Mouse (Mus musculus) gastrocnemius, adult 2 months (tissue): ENCODE results near the gene Hand1. TPM values are rescaled to one million over a fixed set of nuclear protein-coding genes. Genes with fewer than 3 reads are reported as not detected.

Experiments used
- DNase-seq: peaks from one replicate; pipeline ENCODE4 v3.0.0; 2022
- H3K27ac ChIP-seq: fragments of 200-600 bp; 2 replicates; pipeline ENCODE4 v1.8.1; 2022; ENCODE audit warnings: mild to moderate bottlenecking
- H3K4me3 ChIP-seq: fragments of 200-600 bp; 2 replicates; pipeline ENCODE4 v1.8.1; 2022; ENCODE audit warnings: mild to moderate bottlenecking, moderate library complexity
- CTCF ChIP-seq: fragments of 200-600 bp; IDR thresholded peaks from 2 replicates; pipeline ENCODE4 v1.8.1; 2022; ENCODE audit warnings: antibody characterized with exemption, mild to moderate bottlenecking, moderate library complexity
- intact Hi-C: fragments of 180-260 bp; cut with DNase I; formaldehyde crosslinking; loops from one replicate; pipeline ENCODE4 v1.15.1; 2025
- total RNA-seq, 2 experiments: library from RNA; stranded (reverse); gene quantifications; 2 replicates each; pipeline ENCODE4 v1.2.3; 2021

Gene Hand1
- total RNA-seq, 2 experiments from 2014 or later = not detected

GRCm38 (mm10) chr11:57786616-57787418, 45.8 kb downstream of the Hand1 start:
- Histone ChIP-seq H3K27ac (peak overlapping the region; percentile 63), H3K4me3 (0 out of 2 replicates have a peak overlapping the region, but pooled peaks have one; percentile 17)
- TF ChIP-seq CTCF = peak; percentile 51
- peak; percentile 45 for DNase-seq
- intact Hi-C loops = no loop called here

- intact Hi-C loops = no loop called here
- H3K4me3 ChIP-seq = no peak overlapping the region
- DNase-seq = no peak
- TF ChIP-seq CTCF = no peak
- no peak overlapping the region for H3K27ac ChIP-seq
Measured at GRCm38 (mm10) chr11:57779824-57780223, 52.8 kb downstream of the Hand1 start.

Other genes with a start within 250 kb of the Hand1 start
- 1 to 10 TPM; 5.1 to 6.4 TPM for gene Galnt10, start 187.4 kb downstream of the Hand1 start, total RNA-seq
- gene Sap30l, start 31.2 kb downstream of the Hand1 start, total RNA-seq = 10 to 100 TPM; 46.5 to 47.6 TPM
- gene Larp1, start 176.2 kb upstream of the Hand1 start, total RNA-seq = 10 to 100 TPM; 90.4 to 98.4 TPM